Mouse (Mus musculus) left cerebral cortex, adult 11 months (tissue): ENCODE data around the gene Olfr904.
"Not testable (repeated sequence)": the region's sequence is repeated elsewhere in the genome, so short reads cannot be mapped to it uniquely, and the experiment has no call there.

Source experiments
- DNase-seq: peaks from one replicate; pipeline ENCODE4 v3.0.0; 2022; ENCODE audit warnings: low spot score

Olfr904 gene

GRCm38 (mm10) chr9:38462844-38463243, at the start of gene Olfr904:
Gene Olfr904 (plus strand): TSS chr9:38463144.
- no peak for DNase-seq

DNA sequence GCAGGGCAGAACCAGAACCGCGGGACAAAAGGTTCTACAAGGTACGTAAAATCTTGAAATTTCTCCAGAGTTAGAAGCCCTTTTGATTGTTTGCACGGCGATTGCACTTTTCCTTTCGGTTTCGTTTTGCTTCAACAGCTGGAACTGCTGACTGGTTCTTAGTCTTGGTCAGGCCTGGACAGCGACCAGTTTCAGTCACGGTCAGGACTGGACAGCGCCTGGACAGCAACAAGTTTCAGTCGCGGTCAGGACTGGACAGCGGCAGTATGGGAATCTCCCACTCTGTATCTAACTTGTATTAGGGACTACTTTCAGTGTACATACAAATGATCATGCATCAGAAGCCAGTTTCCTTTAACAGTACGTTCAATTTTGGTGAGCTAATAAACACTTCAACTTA, 49.4 kb upstream of the Olfr904 start:
- DNase-seq = not testable (repeated sequence)

GRCm38 (mm10) chr9:38423801-38424200, 39.1 kb upstream of the Olfr904 start:
- no peak for DNase-seq

DNA sequence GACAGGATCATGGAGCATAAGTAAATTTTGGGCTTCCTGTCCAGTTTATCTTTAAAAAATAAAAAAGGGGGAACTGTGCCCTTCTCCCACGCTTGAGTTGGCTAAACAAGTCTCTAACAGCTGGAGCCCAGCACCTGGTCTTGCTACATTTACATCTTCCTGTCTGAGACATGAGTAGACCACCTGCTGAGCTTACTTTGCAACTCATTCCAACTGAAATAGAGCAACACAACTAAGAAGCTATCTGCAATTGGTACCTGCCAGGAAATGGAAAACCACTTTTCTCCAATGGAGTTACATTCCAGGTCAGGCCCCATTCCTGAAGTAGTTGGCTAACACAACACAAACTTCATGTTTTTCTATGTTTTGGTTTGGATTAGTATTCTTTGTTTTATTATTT, 35.9 kb upstream of the Olfr904 start:
- no peak for DNase-seq

GRCm38 (mm10) chr9:38429155-38429554, 33.8 kb upstream of the Olfr904 start, which contains the start of gene Olfr901:
Gene Olfr901 (plus strand): TSS chr9:38429455.
- no peak for DNase-seq

DNA sequence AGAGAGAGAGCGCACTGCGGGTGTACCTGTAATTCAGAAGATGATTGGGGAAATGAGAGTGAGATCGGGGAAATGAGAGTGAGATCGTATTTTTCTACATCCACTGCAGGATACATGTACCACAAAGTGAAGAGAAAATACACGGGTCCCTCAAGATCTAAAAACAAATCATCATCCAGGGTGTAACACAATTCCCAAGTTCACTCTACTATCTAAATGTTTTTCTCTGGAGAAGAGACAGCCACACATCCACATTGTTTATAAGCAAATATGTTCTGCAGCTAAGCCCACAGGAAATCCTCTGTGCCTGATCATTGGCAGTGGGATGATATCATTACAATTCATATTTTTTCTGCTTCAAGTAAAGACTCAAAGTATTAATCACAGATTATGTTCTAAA, 15.6 kb upstream of the Olfr904 start, which contains the start of gene Olfr902:
Olfr902 (plus strand) TSS at position 301 of the 400 bp plus-strand sequence.
- DNase-seq = no peak

DNA sequence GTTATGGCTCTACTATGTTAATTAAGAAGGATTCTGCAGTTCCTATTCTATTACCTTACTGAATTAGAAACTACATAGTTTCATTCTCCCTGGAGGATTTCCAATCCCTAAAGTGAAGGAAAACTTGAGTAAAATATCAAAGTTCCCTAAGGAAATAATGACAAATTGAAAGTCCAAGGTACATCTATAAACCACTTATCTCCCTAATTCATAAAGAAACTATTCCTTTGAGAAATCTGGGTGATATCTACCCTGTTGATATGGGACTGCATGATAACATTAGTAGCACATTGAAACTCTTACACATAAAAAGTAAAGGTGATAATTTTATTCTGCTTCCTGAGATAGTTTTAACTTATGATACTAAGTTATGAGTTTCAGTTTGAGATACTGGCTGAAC, 7.9 kb downstream of the Olfr904 start, which contains the start of gene Olfr905:
Olfr905 (plus strand) TSS at position 301 of the 400 bp plus-strand sequence.
- no peak for DNase-seq

DNA sequence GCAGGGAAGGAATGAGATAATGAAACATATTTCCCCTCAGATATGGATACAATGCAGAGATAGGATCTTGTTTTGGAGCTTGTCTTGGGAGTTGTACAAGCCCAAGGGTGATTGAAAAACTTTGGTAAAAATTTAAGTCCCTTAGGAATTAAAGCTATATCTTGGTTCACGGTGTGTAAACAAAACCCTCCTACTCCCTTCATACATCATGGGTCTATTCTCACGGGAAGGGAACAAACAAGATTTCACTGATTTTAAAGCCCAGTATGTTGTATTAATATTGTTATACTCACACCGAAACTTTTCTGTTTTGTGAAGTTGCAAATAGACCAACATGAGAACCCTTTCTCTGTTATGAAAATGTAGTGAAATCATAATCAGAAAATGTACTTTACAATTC, 23.8 kb downstream of the Olfr904 start, which contains the start of gene Olfr906:
Olfr906 (plus strand) TSS at position 301 of the 400 bp plus-strand sequence.
- DNase-seq = no peak

GRCm38 (mm10) chr9:38495501-38495900, 32.6 kb downstream of the Olfr904 start, which contains the start of gene Olfr907:
Gene Olfr907 (plus strand): TSS chr9:38495801.
- no peak for DNase-seq

DNA sequence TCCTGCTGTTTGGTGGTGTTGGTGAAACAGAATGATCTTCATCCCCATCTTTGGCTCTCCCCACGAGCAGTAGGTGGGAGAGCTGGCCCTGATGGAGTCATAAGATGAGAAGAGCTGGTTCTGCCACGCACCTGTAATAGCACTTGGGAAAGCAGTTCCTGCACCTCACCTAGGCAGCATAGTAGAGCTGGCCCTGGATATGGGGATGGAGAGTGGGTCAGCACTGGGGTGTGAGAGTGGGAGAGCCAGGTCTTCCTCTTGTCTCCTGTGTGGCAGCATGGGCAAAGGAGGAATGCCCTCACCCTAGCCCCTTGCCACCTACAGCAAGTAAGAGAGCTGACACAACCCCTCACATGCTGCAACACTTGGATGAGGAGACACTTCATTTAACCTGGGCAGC, 49.4 kb downstream of the Olfr904 start:
- DNase-seq = no peak
